Mouse (Mus musculus) forebrain, embryonic 14.5 days (tissue): ENCODE measurements around the gene Fads2. TPM values are rescaled to one million over a fixed set of nuclear protein-coding genes. Genes with fewer than 3 reads are reported as not detected.

ENCODE experiments used
- ATAC-seq: fragments of 200-750 bp; cut with Nextera tagmentation; 2 replicates; pipeline ENCODE4 v1.8.0; 2017; ENCODE audit warnings: mild to moderate bottlenecking, moderate library complexity
- DNase-seq: peaks from one replicate; pipeline ENCODE4 v3.0.0-alpha.2; 2015; ENCODE audit warnings: low spot score
- H3K27ac ChIP-seq: fragments of 300-500 bp; sonication (generic); 2 replicates; pipeline ENCODE4 v1.5.1; 2014; ENCODE audit warnings: low read depth, mild to moderate bottlenecking, control low read depth, low read length, moderate library complexity
- H3K27me3 ChIP-seq: fragments of 300-500 bp; sonication (generic); replicated peaks from 2 replicates; pipeline ENCODE4 v1.6.1; 2014; ENCODE audit warnings: low read length, control low read depth, mixed read lengths; ENCODE audit not compliant: control insufficient read depth, insufficient read depth
- H3K36me3 ChIP-seq: fragments of 300-500 bp; sonication (generic); 2 replicates; pipeline ENCODE4 v1.6.1; 2014; ENCODE audit warnings: low read length, control low read depth; ENCODE audit not compliant: control insufficient read depth, insufficient read depth
- H3K4me1 ChIP-seq: fragments of 300-500 bp; sonication (generic); 2 replicates; pipeline ENCODE4 v1.6.1; 2014; ENCODE audit warnings: antibody characterized with exemption, low read length, control low read depth; ENCODE audit not compliant: control insufficient read depth, insufficient read depth
- H3K4me2 ChIP-seq: fragments of 300-500 bp; sonication (generic); 2 replicates; pipeline ENCODE4 v1.6.1; 2014; ENCODE audit warnings: mild to moderate bottlenecking, control low read depth, low read length
- H3K4me3 ChIP-seq: fragments of 300-500 bp; sonication (generic); 2 replicates; pipeline ENCODE4 v1.5.1; 2014; ENCODE audit warnings: low read depth, low read length, control low read depth
- H3K9ac ChIP-seq: fragments of 300-500 bp; sonication (generic); 2 replicates; pipeline ENCODE4 v1.6.1; 2014; ENCODE audit warnings: mild to moderate bottlenecking, low read length, control low read depth, moderate library complexity
- H3K9me3 ChIP-seq: fragments of 300-500 bp; sonication (generic); replicated peaks from 2 replicates; pipeline ENCODE4 v1.6.1; 2016; ENCODE audit warnings: low read length, control low read depth, mixed read lengths; ENCODE audit not compliant: control insufficient read depth
- WGBS: fragments of 180-500 bp; shearing (Covaris S2); extraction: QIAGEN DNeasy Blood & Tissue Kit; methylation state at CpG from one replicate; pipeline ENCODE4 v1.1.7; 2014; 5-methylcytosine and 5-hydroxymethylcytosine counted together
- polyA plus RNA-seq: library from polyadenylated mRNA; unstranded; fragments of >200 nt; fragmentation: Nextera tagmentation; extraction: Ambion mirVana; gene quantifications from 2 replicates; pipeline ENCODE4 v1.2.1, GENCODE M21; 2014

Fads2 gene
- polyA plus RNA-seq, 1 experiment from 2014 or later: 71.1 TPM

DNA sequence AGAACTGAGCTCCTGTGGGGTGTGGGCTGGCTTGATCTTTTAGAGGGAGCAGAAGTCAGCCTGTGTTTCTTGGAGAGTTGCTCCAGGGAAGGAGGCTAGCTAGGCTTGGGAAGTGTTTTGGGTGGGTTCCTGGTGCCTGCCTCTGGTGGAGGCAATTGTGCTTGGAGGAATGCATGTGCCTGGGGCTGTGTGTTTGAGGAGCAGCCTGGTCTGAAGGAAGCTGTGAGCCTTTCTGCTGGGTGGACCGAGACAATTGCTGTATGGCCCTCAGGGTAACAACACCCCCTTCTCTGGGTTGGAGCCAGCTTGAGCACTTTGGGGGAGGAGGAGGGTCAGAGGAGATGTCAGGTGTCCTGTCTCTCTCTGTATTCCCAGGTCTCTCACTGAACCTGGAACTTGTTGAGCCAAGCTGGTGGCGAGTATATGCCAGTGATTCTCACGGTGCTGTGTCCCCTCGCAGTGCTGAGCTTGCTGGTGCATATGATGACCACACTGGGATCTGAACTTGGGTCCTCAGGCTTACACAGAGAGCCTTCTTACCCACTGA, 82.3 kb downstream of the Fads2 start:
- Histone ChIP-seq H3K9me3 (no peaks in the 10 kb centered on the region), H3K4me3 (no peak overlapping the region), H3K9ac (no peak overlapping the region), H3K27me3 (no peaks in the 10 kb centered on the region), H3K27ac (no peak overlapping the region), H3K36me3 (no peaks in the 10 kb centered on the region), H3K4me1 (peaks cover 11% of the 10 kb centered on the region), H3K4me2 (peak overlapping the region; percentile 76)
- ATAC-seq (no peak), DNase-seq (no peak)
- WGBS: 65% methylated on average over 4 of the region's 4 CpGs

DNA sequence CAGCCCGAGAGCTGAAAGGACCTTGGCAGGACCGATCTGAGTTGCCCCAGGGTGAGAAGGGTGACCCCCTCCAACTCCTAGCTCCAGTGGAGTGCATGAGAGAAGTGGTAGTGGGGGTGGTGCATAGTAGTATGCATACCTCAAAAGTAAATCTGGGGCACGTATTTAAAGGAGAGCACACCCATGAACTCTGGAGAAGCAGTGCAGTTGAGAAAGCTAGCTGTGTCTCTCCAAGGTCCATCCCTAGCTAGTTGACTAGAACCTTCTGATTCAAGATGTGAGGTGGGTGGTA, 83.1 kb downstream of the Fads2 start:
- ATAC-seq (no peak; the same call in 1 of the 2 replicates), DNase-seq (no peak)
- H3K4me1 ChIP-seq: peaks cover 11% of the 10 kb centered on the region
- H3K9me3 ChIP-seq: no peaks in the 10 kb centered on the region
- 8% methylated on average over 3 of the region's 3 CpGs for WGBS
- H3K27me3 ChIP-seq: no peaks in the 10 kb centered on the region
- no peak overlapping the region for H3K27ac ChIP-seq
- peak overlapping the region; percentile 66 for H3K9ac ChIP-seq
- H3K4me2 ChIP-seq: peak overlapping the region; percentile 76
- no peaks in the 10 kb centered on the region for H3K36me3 ChIP-seq
- H3K4me3 ChIP-seq: peak overlapping the region; percentile 45

DNA sequence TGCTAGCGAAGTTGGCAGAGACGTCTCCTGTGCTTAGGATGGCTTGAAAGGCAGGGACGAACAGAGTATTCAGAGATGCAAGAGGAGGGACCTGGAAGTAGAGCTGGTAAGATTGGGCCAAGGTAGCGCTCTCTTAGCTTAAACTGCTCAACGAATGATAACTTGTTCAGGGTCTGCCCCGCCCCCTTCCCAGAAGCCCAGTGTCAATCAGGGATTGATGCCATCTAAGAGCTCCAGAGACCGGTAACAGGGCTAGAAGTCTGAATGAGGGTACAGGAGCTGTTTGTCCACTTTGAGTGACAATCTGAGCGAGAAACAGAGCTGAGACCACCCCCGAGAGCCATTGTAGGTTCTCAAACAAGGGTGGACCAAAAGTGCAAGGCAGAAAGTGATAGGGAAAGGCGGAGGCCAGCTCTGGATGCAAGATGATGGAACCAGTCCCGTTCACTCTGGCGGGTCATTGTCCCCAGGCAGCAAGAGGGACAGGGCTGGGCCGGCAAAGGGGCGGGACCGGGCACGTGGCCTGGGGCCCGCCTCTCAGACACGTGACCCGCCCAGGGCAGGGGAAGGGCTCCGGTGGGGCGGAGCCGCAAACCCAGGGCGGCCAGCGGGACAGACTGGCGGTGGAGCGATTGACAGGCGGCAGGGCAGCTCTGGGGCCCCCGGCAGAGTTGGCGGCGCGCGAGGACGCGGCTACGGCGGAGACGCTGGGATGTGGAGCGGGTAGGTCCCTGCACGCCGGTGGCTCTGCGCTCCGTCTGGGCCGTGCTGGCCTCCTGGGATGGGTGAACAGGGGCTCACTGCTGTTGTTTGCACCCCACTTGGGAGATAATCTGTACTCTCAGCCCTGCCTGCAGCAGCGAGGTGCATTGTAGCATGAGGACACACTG, 83.7 kb downstream of the Fads2 start:
- Histone ChIP-seq H3K36me3 (no peaks in the 10 kb centered on the region), H3K4me2 (peak overlapping the region; percentile 76), H3K27me3 (no peaks in the 10 kb centered on the region), H3K9ac (peak overlapping the region; percentile 66), H3K27ac (peak overlapping the region; percentile 21; the same call in 1 of the 2 replicates), H3K4me3 (peak overlapping the region; percentile 45), H3K4me1 (peaks cover 11% of the 10 kb centered on the region), H3K9me3 (no peaks in the 10 kb centered on the region)
- peak; percentile 97 for ATAC-seq
- WGBS: 5% methylated on average over 44 of the region's 44 CpGs
- DNase-seq: peak; percentile 90

DNA sequence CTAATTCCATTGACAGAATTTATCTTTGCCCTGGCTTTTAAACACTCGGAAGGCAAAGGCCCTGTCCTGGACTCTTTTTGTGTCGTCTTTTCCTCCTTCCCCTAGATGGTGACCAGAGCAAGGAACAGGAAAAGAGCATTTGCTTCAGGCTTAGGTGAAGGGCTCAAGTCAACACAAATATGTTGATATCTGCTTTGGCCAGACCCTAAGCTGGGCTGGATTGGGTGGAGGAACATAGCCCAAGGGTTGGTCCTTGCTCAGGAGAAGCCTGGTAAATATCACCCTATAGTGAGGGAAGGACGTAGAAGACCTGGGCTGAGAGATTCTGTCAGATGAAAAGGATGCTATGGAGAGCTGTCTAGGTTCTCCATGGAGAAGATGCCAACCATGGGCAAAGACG, 85.4 kb downstream of the Fads2 start:
- ATAC-seq (no peak), DNase-seq (no peak)
- no peak overlapping the region for H3K27ac ChIP-seq
- H3K4me1 ChIP-seq: peaks cover 11% of the 10 kb centered on the region
- no peak overlapping the region for H3K9ac ChIP-seq
- WGBS: 95% methylated on average over 4 of the region's 4 CpGs
- no peaks in the 10 kb centered on the region for H3K27me3 ChIP-seq
- no peaks in the 10 kb centered on the region for H3K36me3 ChIP-seq
- H3K9me3 ChIP-seq: no peaks in the 10 kb centered on the region
- H3K4me2 ChIP-seq: no peak overlapping the region
- no peak overlapping the region for H3K4me3 ChIP-seq

DNA sequence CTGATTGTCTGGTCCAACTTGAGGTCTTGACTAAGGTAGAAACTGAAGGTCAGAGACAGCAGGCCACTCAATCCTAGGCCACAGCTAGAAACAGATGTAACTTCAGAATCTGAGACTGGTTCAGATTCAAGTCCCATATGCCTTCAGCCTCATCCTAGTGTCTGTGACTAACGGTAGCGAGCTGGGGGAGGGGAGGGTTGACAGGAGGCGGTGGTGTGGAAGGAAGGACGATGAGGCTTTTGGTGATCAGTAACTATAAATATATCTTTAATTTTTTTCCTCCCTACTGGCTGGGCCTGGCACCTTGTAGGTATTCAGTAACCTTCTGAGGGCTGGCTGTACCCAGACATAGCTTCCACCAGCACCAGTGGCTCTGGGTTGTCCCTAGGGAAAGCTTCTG, 86.1 kb downstream of the Fads2 start:
- no peak for DNase-seq
- H3K4me3 ChIP-seq: no peak overlapping the region
- H3K9me3 ChIP-seq: no peaks in the 10 kb centered on the region
- H3K4me2 ChIP-seq: no peak overlapping the region
- no peak for ATAC-seq
- peaks cover 11% of the 10 kb centered on the region for H3K4me1 ChIP-seq
- no peaks in the 10 kb centered on the region for H3K36me3 ChIP-seq
- 86% methylated on average over 4 of the region's 4 CpGs for WGBS
- no peaks in the 10 kb centered on the region for H3K27me3 ChIP-seq
- H3K27ac ChIP-seq: no peak overlapping the region
- H3K9ac ChIP-seq: no peak overlapping the region

DNA sequence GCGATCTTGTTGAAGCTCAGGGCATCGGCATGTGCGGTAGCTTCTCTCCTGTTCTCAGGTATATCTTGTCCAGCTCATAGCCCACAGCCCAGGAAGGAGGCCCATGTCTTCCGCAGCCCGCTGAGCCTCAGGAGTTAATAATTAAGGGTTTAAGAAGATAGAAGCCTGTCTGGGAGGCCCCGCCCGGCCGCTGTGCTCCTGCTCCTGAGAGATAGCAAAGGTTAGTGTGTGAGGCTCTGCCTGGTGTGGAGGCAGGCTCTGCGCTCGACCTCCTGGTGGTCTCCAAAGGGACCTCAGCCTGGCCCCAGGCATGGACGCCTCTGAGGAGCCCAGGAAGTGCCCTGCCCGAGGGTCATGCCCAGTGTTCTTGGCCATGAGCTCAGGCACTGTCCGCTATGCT, 86.7 kb downstream of the Fads2 start:
- H3K27me3 ChIP-seq: no peaks in the 10 kb centered on the region
- no peaks in the 10 kb centered on the region for H3K36me3 ChIP-seq
- no peak for DNase-seq
- H3K9me3 ChIP-seq: no peaks in the 10 kb centered on the region
- no peak overlapping the region for H3K9ac ChIP-seq
- H3K4me2 ChIP-seq: no peak overlapping the region
- H3K4me1 ChIP-seq: peaks cover 11% of the 10 kb centered on the region
- 86% methylated on average over 13 of the region's 13 CpGs for WGBS
- H3K4me3 ChIP-seq: no peak overlapping the region
- H3K27ac ChIP-seq: no peak overlapping the region
- no peak for ATAC-seq

DNA sequence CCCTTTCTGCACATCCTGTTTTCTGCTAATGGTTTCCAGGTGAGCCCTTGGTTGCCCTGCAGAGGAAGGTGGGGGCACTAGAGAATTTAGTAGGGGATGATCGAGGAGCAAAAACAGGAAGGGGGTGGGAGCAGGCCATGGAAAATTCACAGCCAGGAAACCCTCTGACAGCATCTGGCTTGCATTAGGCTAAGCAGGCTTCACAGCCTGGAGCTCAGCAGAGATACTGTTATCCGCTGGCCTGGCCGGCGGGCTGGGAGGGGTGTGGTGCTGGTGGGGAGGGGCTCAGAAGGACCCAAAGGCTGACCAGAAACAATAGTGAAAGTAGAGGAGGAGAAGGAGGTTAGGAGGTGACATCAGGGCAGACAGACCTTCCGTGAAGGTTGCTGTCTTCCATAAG, 87.6 kb downstream of the Fads2 start:
- ATAC-seq: no peak
- H3K9ac ChIP-seq: no peak overlapping the region
- no peaks in the 10 kb centered on the region for H3K27me3 ChIP-seq
- H3K4me1 ChIP-seq: peaks cover 8% of the 10 kb centered on the region
- no peak for DNase-seq
- H3K4me3 ChIP-seq: no peak overlapping the region
- H3K4me2 ChIP-seq: no peak overlapping the region
- WGBS: 78% methylated on average over 5 of the region's 5 CpGs
- no peaks in the 10 kb centered on the region for H3K36me3 ChIP-seq
- H3K27ac ChIP-seq: no peak overlapping the region
- H3K9me3 ChIP-seq: no peaks in the 10 kb centered on the region

DNA sequence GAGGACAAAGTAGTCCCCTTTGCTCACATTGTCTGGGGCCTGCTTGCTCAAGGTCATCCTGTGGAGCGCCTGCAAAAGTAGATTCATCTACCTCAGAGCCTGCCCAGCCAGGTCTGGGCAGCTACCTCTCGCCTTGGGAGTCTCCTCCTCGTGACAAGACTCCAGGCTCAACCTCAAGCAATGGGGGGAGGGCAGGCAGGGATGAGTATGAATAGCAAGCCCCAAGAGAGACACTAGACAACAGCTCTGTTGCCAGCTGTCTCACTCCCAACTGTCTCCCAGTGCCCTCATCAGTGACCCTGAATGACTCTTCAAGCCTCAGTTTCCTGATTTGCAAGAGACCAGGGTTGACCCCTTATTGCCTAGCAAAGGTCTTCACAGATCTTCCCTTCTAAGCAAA, 88.2 kb downstream of the Fads2 start:
- DNase-seq (no peak), ATAC-seq (no peak)
- Histone ChIP-seq H3K9ac (no peak overlapping the region), H3K9me3 (no peaks in the 10 kb centered on the region), H3K4me1 (peaks cover 3% of the 10 kb centered on the region; the same call in 1 of the 2 replicates), H3K27ac (no peak overlapping the region), H3K36me3 (no peaks in the 10 kb centered on the region), H3K27me3 (no peaks in the 10 kb centered on the region), H3K4me2 (no peak overlapping the region), H3K4me3 (no peak overlapping the region)
- WGBS: 66% methylated on average over 3 of the region's 3 CpGs

DNA sequence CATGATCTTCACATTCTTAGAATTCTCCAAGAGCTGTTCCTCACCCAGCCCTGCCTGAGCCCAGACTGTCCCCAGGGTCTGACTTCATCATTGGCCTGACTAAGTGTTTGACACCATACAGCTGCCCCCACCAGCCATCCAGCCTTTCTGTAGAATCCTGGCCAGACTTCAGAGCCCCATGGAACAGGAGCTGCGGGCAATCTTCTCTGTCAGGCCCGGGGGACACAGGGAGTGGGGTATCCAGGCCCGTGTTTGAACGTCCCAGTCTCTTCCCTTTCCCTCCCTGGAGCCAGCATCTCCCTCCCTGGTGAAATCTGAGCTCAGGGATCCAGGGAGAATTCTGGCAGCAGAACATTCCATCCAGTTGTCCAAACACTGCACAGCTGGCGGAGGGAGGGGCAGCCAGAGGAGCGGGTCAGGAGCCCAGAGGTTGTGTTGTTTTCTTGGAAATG, 88.7 kb downstream of the Fads2 start:
- H3K9me3 ChIP-seq: no peaks in the 10 kb centered on the region
- H3K4me3 ChIP-seq: no peak overlapping the region
- ATAC-seq: no peak
- H3K27ac ChIP-seq: no peak overlapping the region
- no peaks in the 10 kb centered on the region for H3K36me3 ChIP-seq
- 52% methylated on average over 6 of the region's 6 CpGs for WGBS
- DNase-seq: no peak
- peaks cover 2% of the 10 kb centered on the region; the same call in 1 of the 2 replicates for H3K4me1 ChIP-seq
- no peaks in the 10 kb centered on the region for H3K27me3 ChIP-seq
- no peak overlapping the region for H3K4me2 ChIP-seq
- H3K9ac ChIP-seq: no peak overlapping the region
